Mouse (Mus musculus): ENCODE results near the gene Mpv17. TPM values are rescaled to one million over a fixed set of nuclear protein-coding genes. Genes with fewer than 3 reads are reported as not detected.

The Mpv17 gene
- polyA plus RNA-seq, 1 experiment from 2014 or later = 56.1 TPM

- Histone ChIP-seq H3K9me3 (ENCODE audit: control insufficient read depth, low read length) (no peaks in the 10 kb centered on the region), H3K27me3 (replicated peaks; ENCODE audit: control insufficient read depth, insufficient read depth, low read length) (no peaks in the 10 kb centered on the region), H3K36me3 (ENCODE audit: control insufficient read depth, insufficient read depth, low read length) (peaks cover 37% of the 10 kb centered on the region), H3K4me1 (ENCODE audit: control insufficient read depth, insufficient read depth, low read depth, low read length) (peaks cover 20% of the 10 kb centered on the region), H3K9ac (ENCODE audit: low read depth, low read length) (no peak overlapping the region), H3K27ac (ENCODE audit: low read depth, low read length) (no peak overlapping the region), H3K4me3 (ENCODE audit: low read length) (no peak overlapping the region), H3K4me2 (ENCODE audit: low read length) (no peak overlapping the region)
- ATAC-seq = no peak
- 95% methylated on average over 9 of the region's 9 CpGs for WGBS
Measured at GRCm38 (mm10) chr5:31190201-31190600, 36.1 kb upstream of the Mpv17 start.

- no peak overlapping the region for H3K9ac ChIP-seq (ENCODE audit: low read depth, low read length)
- H3K27ac ChIP-seq (ENCODE audit: low read depth, low read length) = no peak overlapping the region
- H3K4me2 ChIP-seq (ENCODE audit: low read length) = no peak overlapping the region
- H3K4me1 ChIP-seq (ENCODE audit: control insufficient read depth, insufficient read depth, low read depth, low read length) = peaks cover 11% of the 10 kb centered on the region
- H3K4me3 ChIP-seq (ENCODE audit: low read length) = no peak overlapping the region
- H3K27me3 ChIP-seq (replicated peaks; ENCODE audit: control insufficient read depth, insufficient read depth, low read length) = no peaks in the 10 kb centered on the region
- no peaks in the 10 kb centered on the region for H3K9me3 ChIP-seq (ENCODE audit: control insufficient read depth, low read length)
- peaks cover 35% of the 10 kb centered on the region for H3K36me3 ChIP-seq (ENCODE audit: control insufficient read depth, insufficient read depth, low read length)
- ATAC-seq = no peak
- 69% methylated on average over 4 of the region's 4 CpGs for WGBS
Measured at GRCm38 (mm10) chr5:31188223-31188840, 34.3 kb upstream of the Mpv17 start.

GRCm38 (mm10) chr5:31183678-31184077 lies 29.6 kb upstream of the Mpv17 start:
- WGBS = 61% methylated on average over 4 of the region's 4 CpGs
- no peak for ATAC-seq
- no peak overlapping the region for H3K9ac ChIP-seq (ENCODE audit: low read depth, low read length)

GRCm38 (mm10) chr5:31181183-31181770 lies 27.2 kb upstream of the Mpv17 start:
- Histone ChIP-seq H3K9me3 (ENCODE audit: control insufficient read depth, low read length) (no peaks in the 10 kb centered on the region), H3K4me3 (ENCODE audit: low read length) (no peak overlapping the region), H3K36me3 (ENCODE audit: control insufficient read depth, insufficient read depth, low read length) (no peaks in the 10 kb centered on the region), H3K27me3 (replicated peaks; ENCODE audit: control insufficient read depth, insufficient read depth, low read length) (no peaks in the 10 kb centered on the region), H3K27ac (ENCODE audit: low read depth, low read length) (no peak overlapping the region), H3K4me2 (ENCODE audit: low read length) (no peak overlapping the region), H3K4me1 (ENCODE audit: control insufficient read depth, insufficient read depth, low read depth, low read length) (peaks cover 7% of the 10 kb centered on the region; the same call in 1 of the 2 replicates), H3K9ac (ENCODE audit: low read depth, low read length) (no peak overlapping the region)
- WGBS = 93% methylated on average over 9 of the region's 9 CpGs
- ATAC-seq = no peak

More at GRCm38 (mm10) chr5:31183678-31184077, 29.6 kb upstream of the Mpv17 start:
- peaks cover 4% of the 10 kb centered on the region; the same call in 1 of the 2 replicates for H3K4me1 ChIP-seq (ENCODE audit: control insufficient read depth, insufficient read depth, low read depth, low read length)
- peaks cover 19% of the 10 kb centered on the region for H3K36me3 ChIP-seq (ENCODE audit: control insufficient read depth, insufficient read depth, low read length)
- H3K27ac ChIP-seq (ENCODE audit: low read depth, low read length) = no peak overlapping the region
- no peak overlapping the region for H3K4me3 ChIP-seq (ENCODE audit: low read length)
- H3K27me3 ChIP-seq (replicated peaks; ENCODE audit: control insufficient read depth, insufficient read depth, low read length) = no peaks in the 10 kb centered on the region
- H3K4me2 ChIP-seq (ENCODE audit: low read length) = no peak overlapping the region
- H3K9me3 ChIP-seq (ENCODE audit: control insufficient read depth, low read length) = no peaks in the 10 kb centered on the region

GRCm38 (mm10) chr5:31179766-31180630 lies 25.9 kb upstream of the Mpv17 start, which contains the start of the genes Gm29609 and Gtf3c2:
TSS of gene Gm29609 (minus strand) at chr5:31179911.
TSS of gene Gtf3c2 (minus strand) at chr5:31180144.
- no peaks in the 10 kb centered on the region for H3K27me3 ChIP-seq (replicated peaks; ENCODE audit: control insufficient read depth, insufficient read depth, low read length)
- peak within 1 kb of the TSS; percentile 92 for H3K4me2 ChIP-seq (ENCODE audit: low read length)
- peak within 1 kb of the TSS; percentile 84 for H3K9ac ChIP-seq (ENCODE audit: low read depth, low read length)
- no peaks in the 10 kb centered on the region for H3K36me3 ChIP-seq (ENCODE audit: control insufficient read depth, insufficient read depth, low read length)
- peaks cover 7% of the 10 kb centered on the region; the same call in 1 of the 2 replicates for H3K4me1 ChIP-seq (ENCODE audit: control insufficient read depth, insufficient read depth, low read depth, low read length)
- H3K27ac ChIP-seq (ENCODE audit: low read depth, low read length) = peak within 1 kb of the TSS; percentile 98
- WGBS = under 1% methylated on average over 59 of the region's 59 CpGs
- ATAC-seq = peak; percentile 99
- H3K4me3 ChIP-seq (ENCODE audit: low read length) = peak within 1 kb of the TSS; percentile 90
- no peaks in the 10 kb centered on the region for H3K9me3 ChIP-seq (ENCODE audit: control insufficient read depth, low read length)

- peak overlapping the region; percentile 92 for H3K4me2 ChIP-seq (ENCODE audit: low read length)
- H3K27ac ChIP-seq (ENCODE audit: low read depth, low read length) = peak overlapping the region; percentile 98
- peaks cover 7% of the 10 kb centered on the region; the same call in 1 of the 2 replicates for H3K4me1 ChIP-seq (ENCODE audit: control insufficient read depth, insufficient read depth, low read depth, low read length)
- no peaks in the 10 kb centered on the region for H3K27me3 ChIP-seq (replicated peaks; ENCODE audit: control insufficient read depth, insufficient read depth, low read length)
- H3K9ac ChIP-seq (ENCODE audit: low read depth, low read length) = peak overlapping the region; percentile 84
- peak; percentile 9 for ATAC-seq
- peak overlapping the region; percentile 90 for H3K4me3 ChIP-seq (ENCODE audit: low read length)
- WGBS = under 1% methylated on average over 25 of the region's 25 CpGs
- H3K36me3 ChIP-seq (ENCODE audit: control insufficient read depth, insufficient read depth, low read length) = peaks cover under 1% of the 10 kb centered on the region
- H3K9me3 ChIP-seq (ENCODE audit: control insufficient read depth, low read length) = no peaks in the 10 kb centered on the region
Measured at GRCm38 (mm10) chr5:31179301-31179765, 25.3 kb upstream of the Mpv17 start.

GRCm38 (mm10) chr5:31168630-31169029 lies 14.6 kb upstream of the Mpv17 start:
- no peak overlapping the region for H3K4me3 ChIP-seq (ENCODE audit: low read length)
- ATAC-seq = no peak
- 93% methylated on average over 4 of the region's 4 CpGs for WGBS
- H3K4me1 ChIP-seq (ENCODE audit: control insufficient read depth, insufficient read depth, low read depth, low read length) = no peaks in the 10 kb centered on the region
- H3K36me3 ChIP-seq (ENCODE audit: control insufficient read depth, insufficient read depth, low read length) = peaks cover 47% of the 10 kb centered on the region
- H3K9me3 ChIP-seq (ENCODE audit: control insufficient read depth, low read length) = no peaks in the 10 kb centered on the region
- H3K27ac ChIP-seq (ENCODE audit: low read depth, low read length) = no peak overlapping the region
- no peak overlapping the region for H3K4me2 ChIP-seq (ENCODE audit: low read length)
- H3K9ac ChIP-seq (ENCODE audit: low read depth, low read length) = no peak overlapping the region
- no peaks in the 10 kb centered on the region for H3K27me3 ChIP-seq (replicated peaks; ENCODE audit: control insufficient read depth, insufficient read depth, low read length)

- H3K9ac ChIP-seq (ENCODE audit: low read depth, low read length) = no peak overlapping the region
- H3K4me2 ChIP-seq (ENCODE audit: low read length) = no peak overlapping the region
- ATAC-seq = no peak
- no peaks in the 10 kb centered on the region for H3K27me3 ChIP-seq (replicated peaks; ENCODE audit: control insufficient read depth, insufficient read depth, low read length)
- H3K36me3 ChIP-seq (ENCODE audit: control insufficient read depth, insufficient read depth, low read length) = peaks cover 46% of the 10 kb centered on the region
- H3K4me1 ChIP-seq (ENCODE audit: control insufficient read depth, insufficient read depth, low read depth, low read length) = no peaks in the 10 kb centered on the region
- 96% methylated on average over 1 of the region's 1 CpGs for WGBS
- H3K9me3 ChIP-seq (ENCODE audit: control insufficient read depth, low read length) = no peaks in the 10 kb centered on the region
- no peak overlapping the region for H3K4me3 ChIP-seq (ENCODE audit: low read length)
- no peak overlapping the region for H3K27ac ChIP-seq (ENCODE audit: low read depth, low read length)
Measured at GRCm38 (mm10) chr5:31164878-31165277, 10.8 kb upstream of the Mpv17 start.

- peaks cover 60% of the 10 kb centered on the region for H3K36me3 ChIP-seq (ENCODE audit: control insufficient read depth, insufficient read depth, low read length)
- no peak overlapping the region for H3K4me3 ChIP-seq (ENCODE audit: low read length)
- ATAC-seq = no peak
- no peak overlapping the region for H3K4me2 ChIP-seq (ENCODE audit: low read length)
- H3K27me3 ChIP-seq (replicated peaks; ENCODE audit: control insufficient read depth, insufficient read depth, low read length) = no peaks in the 10 kb centered on the region
- no peaks in the 10 kb centered on the region for H3K4me1 ChIP-seq (ENCODE audit: control insufficient read depth, insufficient read depth, low read depth, low read length)
- H3K27ac ChIP-seq (ENCODE audit: low read depth, low read length) = no peak overlapping the region
- H3K9ac ChIP-seq (ENCODE audit: low read depth, low read length) = no peak overlapping the region
- no peaks in the 10 kb centered on the region for H3K9me3 ChIP-seq (ENCODE audit: control insufficient read depth, low read length)
Measured at GRCm38 (mm10) chr5:31162462-31162861, 8.4 kb upstream of the Mpv17 start.
